Mouse (Mus musculus) subcutaneous adipose tissue, adult 2 months (tissue): ENCODE data around the gene Vat1. TPM values are rescaled to one million over a fixed set of nuclear protein-coding genes. Genes with fewer than 3 reads are reported as not detected.

Experiments
- polyA plus RNA-seq: library from polyadenylated mRNA; depleted of rRNA; stranded (reverse); fragments of >200 nt; gene quantifications from 2 replicates; pipeline ENCODE4 v1.2.3, GENCODE M21; 2012; ENCODE audit warnings: low replicate concordance; rRNA removed

Gene Vat1
- polyA plus RNA-seq, result 140 and 206 TPM in 2 replicates

GRCm38 (mm10) chr11:101465869-101466551 is at the start of gene Vat1:
Gene Vat1, minus strand, starts transcription at chr11:101466230.

GRCm38 (mm10) chr11:101464211-101465100 is 1.6 kb downstream of the Vat1 start, which contains the start of gene Rnd2:
Gene Rnd2, plus strand, starts transcription at chr11:101464999.

GRCm38 (mm10) chr11:101448274-101448746 is 17.7 kb downstream of the Vat1 start, which contains the start of gene Ifi35:
Gene Ifi35, plus strand, starts transcription at chr11:101448407.

GRCm38 (mm10) chr11:101442127-101442693 is 23.8 kb downstream of the Vat1 start, which contains the start of gene Rpl27:
Gene Rpl27, plus strand, starts transcription at chr11:101442298.

GRCm38 (mm10) chr11:101424925-101425813 is 40.9 kb downstream of the Vat1 start, which contains the start of the genes Rundc1 and Ptges3l:
Gene Rundc1, plus strand, starts transcription at chr11:101425085.
Gene Ptges3l, minus strand, starts transcription at chr11:101425333.

GRCm38 (mm10) chr11:101424105-101424851 is 41.8 kb downstream of the Vat1 start, which contains the start of gene Gm27029:
Gene Gm27029, minus strand, starts transcription at chr11:101424796.

GRCm38 (mm10) chr11:101417101-101417855 is 48.8 kb downstream of the Vat1 start, which contains the start of gene Aarsd1:
Gene Aarsd1, minus strand, starts transcription at chr11:101417615.

Other genes with a start within 250 kb of the Vat1 start
- gene Ezh1, start 239.8 kb downstream of the Vat1 start, polyA plus RNA-seq, result 44.1 and 55.6 TPM in 2 replicates
- gene Ramp2, start 220.2 kb downstream of the Vat1 start, polyA plus RNA-seq, result 237 and 432 TPM in 2 replicates
- gene Vps25, start 212.5 kb downstream of the Vat1 start, polyA plus RNA-seq, result 110 and 112 TPM in 2 replicates
- 1.4 and 19.8 TPM in 2 replicates for gene Wnk4, start 205.7 kb downstream of the Vat1 start, polyA plus RNA-seq
- gene Cntd1, start 187.2 kb downstream of the Vat1 start, polyA plus RNA-seq, result 0.07 and 0.19 TPM in 2 replicates
- 161 and 167 TPM in 2 replicates for gene Coa3, start 187.1 kb downstream of the Vat1 start, polyA plus RNA-seq
- gene Becn1, start 163.9 kb downstream of the Vat1 start, polyA plus RNA-seq, result 87.7 and 120 TPM in 2 replicates
- gene Psme3, start 150.0 kb downstream of the Vat1 start, polyA plus RNA-seq, result 61.9 and 67.1 TPM in 2 replicates
- gene Aoc2, start 141.2 kb downstream of the Vat1 start, polyA plus RNA-seq, result 3.9 and 7.4 TPM in 2 replicates
- gene Aoc3, start 135.6 kb downstream of the Vat1 start, polyA plus RNA-seq, result 254 and 817 TPM in 2 replicates
- gene G6pc, start 98.7 kb downstream of the Vat1 start, polyA plus RNA-seq, result 0.08 and 0.09 TPM in 2 replicates
- gene Aarsd1, start 48.6 kb downstream of the Vat1 start, polyA plus RNA-seq, result 29.0 and 32.6 TPM in 2 replicates
- gene Gm27029, start 41.4 kb downstream of the Vat1 start, polyA plus RNA-seq, result 0.48 and 0.52 TPM in 2 replicates
- gene Rundc1, start 41.1 kb downstream of the Vat1 start, polyA plus RNA-seq, result 15.6 and 20.5 TPM in 2 replicates
- 9.3 and 9.4 TPM in 2 replicates for gene Ptges3l, start 40.9 kb downstream of the Vat1 start, polyA plus RNA-seq
- gene Rpl27, start 23.9 kb downstream of the Vat1 start, polyA plus RNA-seq, result 318 and 472 TPM in 2 replicates
- 66.3 and 93.8 TPM in 2 replicates for gene Ifi35, start 17.8 kb downstream of the Vat1 start, polyA plus RNA-seq
- 16.1 and 16.8 TPM in 2 replicates for gene Rnd2, start 1.2 kb downstream of the Vat1 start, polyA plus RNA-seq
- gene Brca1, start 85.7 kb upstream of the Vat1 start, polyA plus RNA-seq, result 0.29 and 2.6 TPM in 2 replicates
- gene Nbr1, start 85.9 kb upstream of the Vat1 start, polyA plus RNA-seq, result 110 and 123 TPM in 2 replicates
- 80.3 and 135 TPM in 2 replicates for gene Tmem106a, start 116.0 kb upstream of the Vat1 start, polyA plus RNA-seq
- gene Gm11634, start 133.0 kb upstream of the Vat1 start, polyA plus RNA-seq, result not detected in 2 replicates
- gene Rdm1, start 161.0 kb upstream of the Vat1 start, polyA plus RNA-seq, result 26.1 and 28.7 TPM in 2 replicates
- gene Arl4d, start 199.3 kb upstream of the Vat1 start, polyA plus RNA-seq, result 18.6 and 33.7 TPM in 2 replicates